Mouse (Mus musculus) kidney, postnatal 25 days (tissue): ENCODE measurements at regions not wholly inside any gene's neighbourhood (a gene's known extent, or its start where the extent isn't known, plus 50 kb on each side); places are given as distances from the start of the nearest gene placed in this dataset.

Experiments used
- DNase-seq, 2 experiments: peaks; one replicate each; pipeline ENCODE4 v3.0.0; 2021; ENCODE audit warnings: mixed read lengths in 2 of 2

DNA sequence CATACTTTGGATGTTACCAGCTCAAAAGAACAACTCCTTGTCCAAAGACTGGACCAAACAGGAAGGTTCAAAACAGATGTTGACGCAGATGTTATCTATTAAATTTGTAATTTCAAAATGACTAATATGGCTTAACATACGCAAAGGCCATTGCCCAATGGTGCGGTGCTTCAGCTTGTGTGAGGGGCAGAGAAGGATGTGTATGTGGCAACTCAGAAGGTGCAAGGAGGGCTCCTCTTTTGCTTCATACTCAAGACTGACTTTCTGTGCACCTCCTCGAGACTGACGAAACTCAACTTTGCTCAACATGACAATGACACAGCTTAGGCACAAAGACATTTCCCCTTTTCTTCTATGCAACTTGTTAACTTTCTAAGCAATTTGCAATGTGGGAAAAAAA is 186.3 kb upstream of the Thbs1 start:
- no peak for DNase-seq

DNA sequence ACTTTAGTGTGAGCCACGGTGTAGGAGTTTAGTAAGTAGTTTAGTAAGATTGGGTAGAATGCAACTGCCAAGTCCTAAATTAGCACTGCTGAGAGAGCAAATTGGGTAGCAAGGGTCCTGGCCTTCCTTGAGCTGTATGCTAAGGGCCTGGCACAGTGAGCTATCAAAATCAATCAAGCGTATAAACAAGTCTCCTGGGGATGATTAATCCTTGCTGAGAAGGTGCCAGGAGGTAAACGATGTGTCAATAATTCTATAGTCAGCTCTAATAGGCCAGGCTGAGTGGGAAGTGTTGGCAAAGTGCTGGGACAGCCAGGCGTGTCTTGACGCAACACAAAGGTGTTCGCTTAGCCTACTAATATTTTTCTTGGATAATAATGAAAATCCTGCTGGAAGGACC is 183.6 kb upstream of the Thbs1 start:
- DNase-seq = no peak

DNA sequence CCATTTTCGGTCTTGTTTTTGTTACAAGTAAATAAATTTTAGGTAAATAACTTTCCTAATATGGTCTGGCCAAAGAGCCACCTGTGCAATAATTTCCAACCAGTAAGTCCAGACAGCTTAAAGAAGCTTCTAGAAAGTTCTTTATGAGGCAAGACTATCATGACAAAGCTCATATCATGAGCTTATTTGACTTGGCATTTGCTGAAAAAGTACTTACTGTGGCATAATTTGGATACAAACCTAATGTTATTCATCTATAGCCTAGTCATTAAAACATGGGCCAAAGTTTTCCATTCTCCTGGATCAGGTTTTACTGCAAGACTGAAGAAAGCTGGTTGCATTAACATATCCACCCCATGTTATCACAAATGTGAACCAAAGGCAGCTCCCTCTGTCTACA is 182.1 kb upstream of the Thbs1 start:
- no peak for DNase-seq

DNA sequence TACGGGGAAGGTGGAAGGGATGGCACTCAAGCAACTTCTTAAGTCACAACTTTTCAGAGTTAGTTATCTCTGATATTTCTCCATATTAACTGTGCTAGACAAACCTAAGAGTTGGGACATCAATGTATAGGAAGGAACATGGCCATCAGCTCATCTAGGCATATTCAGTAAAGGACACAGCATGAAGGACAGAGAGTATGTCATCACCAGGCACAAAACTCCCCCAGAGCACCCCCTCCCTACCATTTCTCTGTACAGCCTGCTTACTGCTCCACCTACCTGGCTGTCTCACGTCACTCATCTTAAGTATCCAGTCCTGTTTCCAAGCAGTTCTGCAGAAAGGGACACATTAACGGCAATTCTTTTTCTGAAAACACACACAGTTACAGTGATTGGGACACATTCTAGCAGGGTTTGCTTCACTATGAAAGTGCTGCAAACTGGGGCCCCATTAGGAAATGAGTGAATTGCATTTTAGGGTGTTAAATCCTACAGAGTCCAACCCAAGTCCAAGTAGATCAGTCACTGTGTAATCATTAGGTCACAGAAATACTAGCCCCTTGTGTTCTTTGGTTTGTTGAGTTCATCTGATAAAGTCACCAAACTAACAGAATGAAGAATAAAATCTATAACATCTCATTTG is 180.7 kb upstream of the Thbs1 start:
- no peak for DNase-seq

DNA sequence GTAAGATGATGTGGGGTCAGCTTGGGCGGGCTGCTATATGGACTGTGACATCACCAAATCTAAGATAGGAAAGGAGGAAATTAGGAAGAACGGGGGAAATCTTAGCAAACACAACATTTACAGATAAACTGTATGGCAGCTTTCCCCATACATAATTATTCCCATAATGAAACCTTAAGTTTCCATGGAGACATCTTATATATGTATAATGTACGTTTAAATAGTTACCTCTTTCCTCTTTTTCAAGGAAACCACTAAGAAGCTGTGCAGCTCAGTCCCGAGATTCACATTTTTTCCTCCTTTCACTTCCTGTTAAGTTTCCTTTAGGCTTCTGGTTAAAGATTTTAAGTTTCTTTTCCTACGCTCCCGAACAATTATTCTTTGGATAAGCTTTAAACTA is 175.1 kb upstream of the Thbs1 start:
- no peak for DNase-seq

DNA sequence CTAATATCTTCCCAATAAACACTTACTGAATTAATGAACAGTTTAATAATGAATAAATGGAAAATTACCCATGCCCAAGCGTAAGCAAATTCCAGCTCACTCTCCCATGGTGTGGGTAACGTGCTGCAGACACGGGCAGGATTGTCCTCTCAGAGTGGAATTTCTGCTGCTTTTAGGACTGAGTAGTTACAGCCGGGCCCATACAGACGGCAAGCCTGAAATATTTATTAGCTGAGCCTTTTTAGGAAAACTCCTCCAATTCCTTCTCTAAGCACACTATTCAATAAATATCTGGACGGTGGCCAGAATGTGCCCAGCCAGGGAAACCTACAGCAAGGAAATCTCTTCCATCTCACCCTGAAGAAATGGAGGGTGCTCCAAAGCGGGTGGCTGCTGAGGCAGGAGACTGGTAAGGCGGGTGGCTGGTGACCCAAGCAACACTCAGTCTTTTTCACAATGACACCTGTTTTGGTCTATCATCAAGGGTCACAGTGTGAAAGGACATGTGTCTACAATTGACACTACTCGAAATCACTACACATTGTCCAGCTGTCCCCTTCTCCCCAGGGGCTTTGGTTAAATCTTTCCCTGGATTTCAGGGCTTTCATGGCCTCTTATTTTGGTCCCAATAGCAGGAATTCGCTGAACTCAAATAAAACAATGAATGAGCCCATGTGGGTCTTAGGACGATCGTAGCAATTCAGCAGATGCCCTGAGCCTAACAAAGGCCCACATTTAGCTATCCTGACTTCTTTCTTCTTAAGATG is 173.2 kb upstream of the Thbs1 start:
- DNase-seq = no peak

DNA sequence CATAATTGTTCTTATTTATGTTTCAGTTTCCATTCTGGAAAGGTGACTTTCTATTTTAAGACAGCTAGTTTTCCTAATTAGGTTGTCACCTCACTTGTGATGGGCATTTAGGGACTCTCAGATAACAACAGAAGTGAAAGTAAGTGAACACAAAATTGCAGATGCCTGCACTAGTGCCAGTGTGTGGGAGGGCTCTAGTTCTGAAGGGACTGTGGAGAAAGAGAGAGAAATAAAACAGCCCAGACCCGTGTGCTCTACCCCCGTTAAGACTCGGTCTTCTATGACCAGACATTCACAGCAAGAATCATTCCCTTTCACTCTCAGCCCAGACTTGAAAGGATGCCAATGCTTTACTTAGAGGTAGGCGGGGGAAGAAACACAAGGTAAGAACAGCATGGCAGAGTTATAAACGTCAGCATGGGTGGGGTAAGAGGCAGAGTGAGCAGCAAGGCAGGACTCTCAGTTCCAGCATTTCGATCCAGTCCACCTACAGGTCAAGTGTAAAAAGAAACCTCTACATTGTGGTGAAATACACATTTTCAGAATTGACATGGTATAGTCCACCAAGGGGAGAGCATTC is 170.1 kb upstream of the Thbs1 start:
- no peak for DNase-seq

DNA sequence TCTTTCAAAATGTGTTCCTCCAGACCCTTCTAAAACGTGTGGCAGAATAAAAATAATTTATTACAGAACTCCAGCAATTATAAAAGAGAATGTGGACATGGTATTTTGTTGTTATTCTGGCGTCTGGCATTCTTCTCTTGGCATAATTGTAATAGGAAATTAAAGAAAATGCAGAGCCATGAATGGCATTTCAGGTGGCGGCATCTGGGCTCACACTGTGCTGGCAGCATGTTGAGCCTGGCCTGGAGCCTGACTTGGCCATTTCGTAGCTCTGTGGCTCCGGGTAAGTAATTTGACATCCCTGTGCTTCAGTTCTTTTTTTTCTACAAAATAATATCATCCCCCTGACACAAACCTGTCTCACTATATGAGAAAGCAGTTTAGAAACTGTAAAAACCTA is 168.0 kb upstream of the Thbs1 start:
- no peak for DNase-seq

DNA sequence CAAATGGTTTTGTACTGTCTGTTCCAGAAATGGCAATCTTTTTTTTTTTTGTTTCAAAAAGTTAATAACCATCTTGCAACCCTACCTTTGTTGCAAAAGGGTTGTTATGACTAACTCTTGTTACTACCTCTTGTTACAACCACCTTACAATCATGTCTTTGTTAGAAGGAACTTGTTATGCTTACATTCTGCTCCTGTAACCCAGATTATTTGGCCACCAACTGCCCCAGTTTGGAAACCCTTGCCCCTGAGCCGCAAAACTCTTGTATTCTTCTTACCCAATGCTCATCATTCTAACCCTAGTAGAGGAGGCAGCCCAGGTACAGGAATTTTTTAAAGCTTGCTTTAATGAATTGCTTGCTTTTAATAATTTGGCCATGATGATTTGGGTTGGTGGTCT is 167.4 kb upstream of the Thbs1 start:
- no peak for DNase-seq

DNA sequence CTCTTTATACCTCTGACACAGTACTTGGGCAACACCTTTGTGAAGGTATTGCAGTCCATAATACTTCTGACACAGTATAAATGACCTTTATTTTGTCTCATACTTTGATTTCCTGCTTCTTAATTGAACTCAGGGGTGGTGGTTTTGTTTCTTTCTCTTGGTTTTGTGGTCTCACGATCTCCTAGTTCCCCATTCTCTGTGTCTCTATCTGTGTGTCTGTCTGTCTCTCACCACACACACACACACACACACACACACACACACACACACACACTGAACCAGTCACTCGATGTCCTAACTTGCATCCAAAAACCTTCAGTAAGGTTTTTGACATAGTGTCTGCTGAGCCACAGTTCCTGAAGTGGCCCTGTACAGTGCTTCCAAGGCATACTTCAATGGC is 166.7 kb upstream of the Thbs1 start:
- no peak for DNase-seq

DNA sequence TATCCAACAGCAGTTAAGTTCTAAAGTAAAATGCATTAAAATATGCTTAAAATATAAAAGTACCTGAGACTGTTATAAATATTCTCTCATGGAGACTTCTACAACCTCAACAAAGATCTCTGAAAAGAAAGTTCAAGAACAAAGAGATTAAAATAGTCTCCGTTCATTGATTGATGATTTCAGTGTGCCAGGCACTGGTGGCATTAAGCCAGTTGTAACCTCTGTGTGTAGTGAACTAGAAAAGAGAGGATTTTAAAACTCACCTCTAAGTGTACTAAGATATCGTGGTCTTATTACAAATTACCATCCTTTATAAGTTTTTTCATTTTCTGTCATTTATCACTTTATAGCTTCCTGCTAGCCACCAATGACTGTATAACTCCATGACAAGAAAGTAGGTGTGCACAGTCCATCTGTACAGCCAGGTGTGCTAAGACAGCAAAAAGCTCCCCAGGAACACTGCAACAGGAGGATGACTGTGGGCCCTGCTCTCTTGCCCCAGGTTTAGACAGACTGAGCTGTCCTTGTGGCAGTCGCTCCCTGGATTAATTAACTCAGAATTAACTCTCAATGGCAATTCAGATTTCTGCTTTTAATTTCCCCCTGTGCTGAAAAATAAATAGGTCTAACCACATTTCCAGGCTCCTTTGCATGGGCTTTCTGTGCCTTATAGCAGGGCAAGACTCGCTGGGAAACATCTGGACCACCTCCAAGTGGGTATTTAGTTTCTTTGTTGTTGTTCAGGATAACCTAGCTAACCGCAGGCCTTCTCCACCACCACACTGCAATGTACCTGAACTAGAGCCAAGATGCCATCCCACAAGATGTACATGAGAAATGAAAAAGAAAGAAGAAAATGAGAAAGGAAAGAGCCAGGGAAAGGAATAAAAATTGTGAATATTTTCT is 161.0 kb upstream of the Thbs1 start:
- DNase-seq = no peak

DNA sequence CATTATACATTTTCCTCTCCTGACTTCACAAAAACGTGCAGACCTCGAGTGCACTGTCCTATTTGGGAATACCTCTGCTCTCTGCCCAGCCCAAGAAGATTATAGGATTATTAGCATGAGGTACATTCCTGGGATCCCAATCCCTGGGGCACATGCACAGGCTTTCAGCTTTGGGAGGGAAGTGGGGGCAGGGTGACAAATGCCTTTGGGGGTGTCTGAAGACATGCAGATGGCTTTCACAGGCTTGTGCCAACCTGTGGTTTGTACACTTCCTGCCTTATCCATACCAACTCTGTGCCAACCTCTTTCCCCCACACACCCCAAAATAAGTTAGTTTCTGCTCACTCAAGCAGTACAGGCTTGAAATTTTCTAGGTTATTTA is 160.3 kb upstream of the Thbs1 start:
- no peak for DNase-seq

DNA sequence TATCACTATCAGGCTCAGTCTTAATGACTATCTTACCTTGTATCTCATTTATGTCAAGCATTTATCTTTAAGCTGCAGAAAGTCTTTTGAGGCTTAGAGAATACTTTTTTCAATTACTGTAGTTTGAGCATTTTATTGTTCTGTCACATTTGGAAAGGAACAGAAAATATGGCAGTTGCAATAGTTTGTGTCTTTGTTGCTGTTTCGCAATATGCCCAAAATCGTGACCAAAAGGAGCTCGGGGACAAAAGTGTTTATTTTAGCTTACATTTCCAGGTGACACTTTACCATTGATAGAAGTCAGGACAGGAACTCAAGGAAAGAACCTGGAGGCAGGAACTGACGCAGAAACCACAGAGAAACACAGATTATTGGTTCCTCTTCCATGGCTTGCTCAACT is 152.9 kb upstream of the Thbs1 start:
- DNase-seq = no peak

DNA sequence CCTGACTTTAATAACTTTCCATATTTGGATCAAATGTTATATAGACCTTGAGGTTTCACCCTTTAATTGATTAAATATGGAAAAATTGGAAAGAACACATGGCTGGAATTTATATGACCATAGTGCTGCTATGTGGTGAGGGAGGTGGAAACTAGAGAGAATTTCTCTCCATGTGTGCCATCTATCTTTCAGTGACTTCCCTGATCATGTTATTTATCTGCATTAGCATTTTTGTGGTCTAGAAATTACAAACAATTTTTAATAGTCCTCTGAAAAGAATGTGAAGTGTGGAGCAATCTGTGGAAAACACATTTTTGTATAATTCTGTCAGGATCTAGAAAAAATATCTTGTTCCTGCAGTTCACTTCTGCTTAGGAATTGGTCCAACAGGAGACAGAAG is 152.2 kb upstream of the Thbs1 start:
- DNase-seq = no peak

DNA sequence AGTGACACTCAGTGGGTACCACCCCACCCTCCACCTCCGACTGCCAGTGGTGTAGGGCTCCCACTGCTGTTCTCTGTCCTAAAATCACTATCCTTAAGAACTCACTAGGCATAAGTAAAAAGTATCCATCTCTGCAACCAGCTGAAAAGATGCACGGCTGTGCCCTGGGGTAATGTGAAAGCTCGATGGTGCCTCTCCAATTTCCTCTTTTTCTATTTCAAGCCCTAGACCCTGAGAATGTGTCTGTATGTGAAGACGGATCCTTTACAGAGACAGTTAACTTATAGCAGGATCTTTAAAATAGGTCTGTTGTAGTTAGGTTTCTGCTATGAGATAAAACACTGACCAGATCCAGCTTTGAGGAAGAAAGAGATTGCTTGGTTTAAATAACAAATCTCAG is 149.1 kb upstream of the Thbs1 start:
- no peak for DNase-seq

DNA sequence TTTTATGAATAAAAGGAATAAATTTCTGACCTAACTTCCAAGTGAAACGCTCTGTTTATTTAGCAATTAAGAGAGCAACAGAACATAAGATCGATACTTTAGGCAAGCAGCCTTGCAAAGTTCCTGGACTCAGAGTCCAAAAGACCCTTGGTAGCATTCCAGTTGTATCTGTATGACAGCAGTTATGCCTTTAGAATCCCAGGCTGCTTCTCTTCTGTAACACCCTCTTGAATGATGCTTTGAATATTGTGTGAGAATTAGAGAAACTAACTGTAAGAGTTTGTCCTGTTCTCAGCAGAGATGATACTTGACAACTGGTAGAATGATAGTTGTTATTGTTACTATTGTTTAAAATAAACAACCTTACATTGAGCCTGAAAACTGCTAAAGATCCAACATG is 148.2 kb upstream of the Thbs1 start:
- DNase-seq = no peak

DNA sequence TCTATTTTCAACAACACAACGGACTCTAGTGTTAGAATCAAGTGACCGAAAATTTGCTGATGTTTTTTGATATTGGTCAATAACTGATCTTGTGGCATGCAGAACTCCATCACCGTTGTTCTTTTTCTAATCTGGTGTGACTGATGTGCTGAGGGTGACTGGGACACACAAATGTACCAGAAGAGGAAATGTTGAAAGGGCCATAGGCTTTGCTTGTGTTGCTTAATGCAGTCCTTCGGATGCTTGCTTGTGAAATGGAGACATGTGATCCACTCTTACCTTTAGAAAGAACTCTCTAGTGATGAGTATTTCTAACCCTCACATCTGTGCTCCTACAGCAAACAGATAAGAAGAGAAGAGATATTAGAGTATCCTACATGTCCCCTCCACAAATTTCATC is 145.9 kb upstream of the Thbs1 start:
- no peak for DNase-seq

DNA sequence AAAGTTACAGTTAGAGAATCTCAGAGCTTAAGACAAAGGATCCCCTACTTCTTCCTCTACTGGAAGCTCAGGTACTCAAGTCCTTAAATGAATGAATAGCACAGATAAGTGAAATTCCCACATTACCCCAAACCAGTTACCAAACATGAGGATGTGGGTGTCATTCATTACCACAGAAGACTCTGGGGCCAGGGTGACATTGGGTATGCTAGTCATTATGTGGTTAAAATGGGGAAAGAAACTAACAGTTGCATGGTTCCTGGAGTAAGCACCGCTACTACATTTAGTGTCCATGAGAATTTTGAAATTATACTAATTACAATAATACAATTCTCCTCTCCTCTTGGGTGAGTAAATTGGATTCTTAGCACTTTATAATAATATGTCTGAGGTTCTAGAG is 142.9 kb upstream of the Thbs1 start:
- no peak for DNase-seq

DNA sequence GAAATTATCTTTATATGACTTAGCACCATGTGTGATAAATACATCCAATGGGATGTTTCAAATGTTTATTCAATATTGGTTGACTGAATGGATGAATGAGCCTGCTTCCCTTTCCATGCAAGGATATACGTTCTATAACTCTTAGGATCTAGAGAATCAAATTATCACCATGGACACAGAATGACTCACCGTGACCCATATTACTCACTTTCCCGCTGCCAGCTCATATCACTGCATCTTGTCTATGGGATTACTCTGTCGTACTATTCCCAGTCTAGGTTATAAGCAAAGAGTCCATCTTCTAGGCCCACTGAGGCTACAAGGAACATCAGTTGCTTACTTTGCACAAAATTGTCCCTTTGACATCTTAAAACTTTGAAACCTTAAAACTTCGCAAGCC is 141.0 kb upstream of the Thbs1 start:
- no peak for DNase-seq

DNA sequence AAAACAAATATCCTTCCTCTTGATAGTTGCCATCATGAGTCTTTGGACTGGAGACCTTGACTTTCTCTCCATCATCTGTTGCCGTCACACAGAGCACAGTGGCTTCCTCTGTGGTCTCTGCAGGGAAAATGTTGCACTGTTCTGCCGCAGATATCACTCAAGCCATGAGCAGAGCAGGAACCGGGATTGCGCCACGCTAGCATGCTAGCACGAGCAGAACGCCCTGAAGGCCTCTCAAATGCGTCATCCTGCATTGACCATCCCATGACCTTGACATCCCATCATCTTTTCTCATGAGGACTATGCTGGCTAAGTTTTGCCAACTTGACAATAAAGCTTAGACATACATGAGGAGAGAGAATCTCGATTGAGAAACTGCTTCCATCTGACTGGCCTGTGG is 134.6 kb upstream of the Thbs1 start:
- no peak for DNase-seq

DNA sequence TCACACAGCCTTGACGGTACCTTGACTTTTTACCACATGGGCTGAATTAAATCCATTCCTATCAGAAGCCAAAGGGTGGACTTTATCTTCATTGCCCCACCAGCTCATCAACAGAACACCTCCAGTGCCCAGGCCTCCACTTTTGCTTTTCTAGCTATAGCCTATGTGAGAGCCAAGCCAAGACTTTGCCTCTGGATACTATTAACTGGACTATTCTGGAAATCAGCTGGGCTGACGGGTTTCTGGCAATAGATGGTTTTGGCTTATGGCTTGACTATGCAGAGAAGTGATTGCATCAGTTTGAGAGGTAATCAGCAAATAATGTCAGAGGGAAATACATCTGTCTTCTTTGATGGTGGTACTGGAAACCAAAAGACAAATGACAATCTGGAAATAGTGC is 130.8 kb upstream of the Thbs1 start:
- no peak for DNase-seq

DNA sequence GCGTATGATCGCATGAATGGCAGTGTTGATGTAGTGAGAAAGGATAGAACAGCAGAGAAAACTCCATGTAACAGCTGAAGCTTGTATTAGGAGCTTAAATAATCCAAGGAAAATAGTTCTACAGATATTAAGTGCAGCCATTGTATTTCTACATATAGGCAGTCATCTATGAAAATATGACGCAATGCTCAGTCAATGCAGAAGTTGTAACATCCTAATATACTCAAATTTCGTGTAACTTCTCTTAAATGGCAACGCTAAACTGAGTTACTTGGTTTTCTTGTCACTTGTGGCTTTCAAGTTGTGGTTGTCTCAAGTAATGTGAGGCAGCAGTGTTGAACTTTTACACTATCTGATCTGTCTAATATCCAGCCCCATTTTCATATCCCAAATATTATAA is 127.1 kb upstream of the Thbs1 start:
- no peak for DNase-seq

DNA sequence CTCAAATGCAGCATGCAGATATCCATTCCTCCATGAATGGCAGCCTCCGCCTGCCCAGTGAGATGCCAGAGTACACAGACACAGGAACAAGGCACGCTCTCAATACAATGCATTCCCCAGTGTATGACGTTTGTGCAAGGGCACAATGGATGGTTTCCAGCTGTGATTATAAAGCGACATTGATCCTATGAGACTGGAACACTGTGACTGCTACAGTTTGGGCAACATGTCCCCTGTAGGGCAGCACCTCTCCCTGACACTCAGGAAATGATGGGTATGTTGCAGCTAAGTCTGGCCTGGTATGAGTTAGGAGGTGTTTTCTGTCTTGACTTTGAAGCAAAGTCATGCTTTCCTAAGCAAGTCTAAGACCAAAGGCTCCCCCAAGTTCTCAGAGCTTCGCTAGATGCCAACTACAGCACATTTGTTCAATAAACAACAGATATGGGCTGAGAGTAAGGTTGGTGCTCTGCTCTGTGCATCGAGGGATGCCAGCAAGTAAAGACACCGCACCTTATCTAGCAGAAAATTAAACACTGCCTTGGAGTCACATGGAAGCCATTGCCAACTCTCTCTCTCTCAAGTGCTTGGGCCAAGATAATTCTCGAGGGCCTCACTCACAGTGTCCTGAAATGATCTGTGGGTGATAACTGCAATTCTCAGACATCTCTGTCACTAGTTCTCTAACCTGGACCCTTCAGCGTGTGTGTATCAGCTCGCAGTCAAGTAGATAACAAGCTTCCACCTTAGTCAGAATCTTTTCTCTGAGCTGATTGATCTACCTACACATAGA is 124.1 kb upstream of the Thbs1 start:
- no peak for DNase-seq
